Mouse (Mus musculus) G1E (cell line): ENCODE results near the gene Flt1. TPM values are rescaled to one million over a fixed set of nuclear protein-coding genes. Genes with fewer than 3 reads are reported as not detected.

ENCODE experiments used
- ATAC-seq: 2 replicates; pipeline ENCODE4 v1.8.0; 2016; ENCODE audit warnings: mild to moderate bottlenecking; ENCODE audit not compliant: insufficient number of reproducible peaks, poor library complexity, low FRiP score, severe bottlenecking; ENCODE audit errors: extremely low read depth
- DNase-seq: peaks from one replicate; pipeline ENCODE4 v3.0.0; 2012; ENCODE audit warnings: low spot score
- H3K27me3 ChIP-seq: 2 replicates; pipeline ENCODE4 v1.6.1; 2012; ENCODE audit warnings: mild to moderate bottlenecking, low read length, inconsistent platforms; ENCODE audit not compliant: insufficient read depth
- H3K36me3 ChIP-seq: replicated peaks from 2 replicates; pipeline ENCODE3; 2012; ENCODE audit warnings: mild to moderate bottlenecking, inconsistent platforms
- H3K4me1 ChIP-seq: 2 replicates; pipeline ENCODE4 v1.6.1; 2012; ENCODE audit warnings: low read depth, low read length, inconsistent platforms, mixed read lengths; ENCODE audit not compliant: insufficient read depth
- H3K4me3 ChIP-seq: 2 replicates; pipeline ENCODE4 v1.5.1; 2012; ENCODE audit warnings: low read depth, mild to moderate bottlenecking, inconsistent platforms, low read length, moderate library complexity, mixed read lengths
- H3K9me3 ChIP-seq: replicated peaks from 2 replicates; pipeline ENCODE4 v1.6.1; 2012; ENCODE audit warnings: inconsistent platforms
- CTCF ChIP-seq: IDR thresholded peaks from 2 replicates; pipeline ENCODE4 v1.5.1; 2012; ENCODE audit warnings: low read depth, low read length, inconsistent platforms, mixed read lengths
- GATA1 ChIP-seq: IDR thresholded peaks from 2 replicates; pipeline ENCODE4 v1.6.1; 2012; ENCODE audit warnings: borderline replicate concordance, low read length, inconsistent platforms, mixed read lengths
- GATA2 ChIP-seq: IDR thresholded peaks from 2 replicates; pipeline ENCODE4 v1.6.1; 2012; ENCODE audit warnings: low read depth, low read length, inconsistent platforms, borderline replicate concordance
- POLR2AphosphoS5 ChIP-seq: IDR thresholded peaks from 2 replicates; pipeline ENCODE4 v1.6.1; 2012; ENCODE audit warnings: low read depth, low read length, inconsistent platforms; ENCODE audit not compliant: insufficient replicate concordance
- TAL1 ChIP-seq: conservative IDR thresholded peaks from 2 replicates; pipeline ENCODE4 v1.6.1; 2012; ENCODE audit warnings: low read depth, low read length, inconsistent platforms, mixed read lengths
- polyA plus RNA-seq: library from polyadenylated mRNA; stranded (reverse); fragments of >175 nt; gene quantifications from 2 replicates; pipeline ENCODE4 v1.2.3, GENCODE M21; 2012
- total RNA-seq, 2 experiments: library from RNA; stranded (forward) in 1 of 2; stranded (reverse) in 1 of 2; fragments of 200-1000 nt in 1 of 2; fragments of >200 nt in 1 of 2; fragmentation: Nextera tagmentation in 1 of 2; gene quantifications; 2 replicates each; pipeline ENCODE4 v1.2.3; 2014 to 2017

The Flt1 gene
- total and polyA plus RNA-seq, 3 experiments: 0.04 to 0.33 (median 0.15) TPM

DNA sequence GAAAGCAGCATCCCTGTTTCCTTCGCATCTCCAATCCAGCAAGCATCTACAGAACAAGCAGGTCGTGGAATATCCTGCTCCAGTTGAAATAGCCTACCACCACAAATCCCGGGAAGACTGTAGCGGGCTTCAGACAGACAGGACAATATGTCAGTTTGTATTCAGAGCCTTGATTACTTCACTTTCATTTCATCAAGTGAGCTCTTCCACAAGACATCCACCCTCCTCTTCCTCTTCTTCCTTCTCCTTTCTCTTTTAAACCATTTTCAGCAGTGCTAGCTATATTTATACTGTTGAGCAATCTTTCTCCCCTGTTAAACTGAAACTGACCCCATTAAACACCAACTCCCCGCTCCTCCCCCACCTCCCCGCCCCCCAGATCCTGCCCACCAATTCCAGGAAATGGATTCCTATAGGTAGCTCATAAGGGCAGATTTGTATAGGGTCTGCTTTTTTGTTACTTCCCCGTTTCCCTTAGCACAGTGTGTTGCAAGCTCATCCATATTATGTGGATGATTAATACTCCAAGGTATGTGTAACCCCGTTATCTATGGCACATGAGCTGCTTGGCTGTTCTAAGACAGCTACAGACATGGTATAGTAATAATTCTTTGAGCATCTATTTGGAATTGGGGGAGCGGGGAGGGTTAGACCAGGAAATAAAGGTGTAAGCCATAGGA lies 33.0 kb upstream of the Flt1 start:
- no peak for ATAC-seq
- no peaks in the 10 kb centered on the region for H3K27me3 ChIP-seq
- H3K36me3 ChIP-seq: no peaks in the 10 kb centered on the region
- TF ChIP-seq GATA2 (no peak), TAL1 (no peak), POLR2AphosphoS5 (no peak), CTCF (no peak), GATA1 (no peak)
- 0 out of 2 replicates have a peak, but pooled peaks cover 4% of the 10 kb centered on the region for H3K9me3 ChIP-seq
- H3K4me1 ChIP-seq: peaks cover 8% of the 10 kb centered on the region
- no peak for DNase-seq
- no peak overlapping the region for H3K4me3 ChIP-seq

DNA sequence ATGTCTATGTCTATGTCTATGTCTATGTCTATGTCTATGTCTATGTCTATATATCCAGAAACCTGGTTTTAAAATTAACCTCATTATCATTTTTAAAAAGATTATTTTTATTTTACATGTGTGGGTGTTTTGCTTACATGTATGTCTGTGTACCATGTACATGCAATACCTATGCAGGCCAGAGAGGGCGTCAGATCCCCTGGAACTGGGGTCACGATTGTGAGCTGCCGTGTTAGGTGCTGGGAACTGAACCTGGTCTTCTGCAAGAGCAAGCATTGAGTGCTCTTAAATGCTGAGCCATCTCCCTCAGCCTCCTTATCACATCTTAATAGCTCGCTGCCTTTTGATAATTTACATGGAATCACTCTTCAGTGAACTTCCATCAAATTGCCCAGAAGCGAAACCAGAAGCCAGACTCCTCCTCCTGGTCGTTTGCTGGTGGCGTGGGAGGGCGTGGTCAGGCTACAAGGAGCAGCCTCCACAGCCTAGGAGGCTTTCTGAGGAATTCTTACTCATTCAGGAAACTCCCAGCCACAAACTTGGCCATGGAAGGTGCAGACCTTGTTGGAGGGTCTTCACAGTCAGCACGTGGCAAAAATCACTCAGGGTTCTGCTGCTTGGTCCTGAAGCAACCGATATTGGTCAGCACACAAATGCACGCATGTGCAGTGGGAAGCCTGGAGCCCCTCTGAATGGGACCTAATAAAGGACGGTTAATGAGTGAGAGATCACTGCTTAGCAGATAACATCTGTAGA lies 32.2 kb upstream of the Flt1 start:
- Histone ChIP-seq H3K4me3 (no peak overlapping the region), H3K4me1 (peaks cover 8% of the 10 kb centered on the region), H3K9me3 (0 out of 2 replicates have a peak, but pooled peaks cover 4% of the 10 kb centered on the region), H3K36me3 (no peaks in the 10 kb centered on the region), H3K27me3 (no peaks in the 10 kb centered on the region)
- TF ChIP-seq GATA2 (no peak), TAL1 (no peak), CTCF (no peak), GATA1 (no peak), POLR2AphosphoS5 (no peak)
- ATAC-seq (no peak), DNase-seq (no peak)

DNA sequence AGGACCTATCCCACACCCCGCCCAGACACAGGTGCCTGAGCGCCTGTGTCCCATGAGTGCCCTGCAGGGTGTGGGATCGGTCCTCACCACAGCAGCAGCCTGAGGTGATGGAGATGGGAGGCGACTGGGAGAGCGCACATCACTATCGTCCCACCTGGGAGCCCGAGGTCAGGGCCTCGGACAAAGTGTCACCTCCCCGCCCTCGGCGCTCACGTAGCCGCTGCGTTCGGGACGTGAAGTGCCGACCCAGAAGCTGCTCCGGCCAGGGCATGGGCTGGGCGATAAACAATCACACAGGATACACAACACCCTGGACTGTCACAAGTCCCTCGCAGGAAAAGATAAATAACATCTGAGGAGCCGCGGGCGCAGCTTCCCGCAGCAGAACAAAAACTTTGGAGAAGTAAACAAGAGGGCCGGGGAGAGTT lies 27.1 kb upstream of the Flt1 start:
- peaks cover 10% of the 10 kb centered on the region; the same call in 1 of the 2 replicates for H3K27me3 ChIP-seq
- no peak overlapping the region for H3K4me3 ChIP-seq
- ATAC-seq: no peak
- 0 out of 2 replicates have a peak, but pooled peaks cover 7% of the 10 kb centered on the region for H3K9me3 ChIP-seq
- no peak for TF ChIP-seq POLR2AphosphoS5
- no peak for TF ChIP-seq GATA1
- TF ChIP-seq GATA2: no peak
- TF ChIP-seq CTCF: no peak
- TF ChIP-seq TAL1: no peak
- DNase-seq: no peak
- H3K36me3 ChIP-seq: no peaks in the 10 kb centered on the region
- H3K4me1 ChIP-seq: peaks cover under 1% of the 10 kb centered on the region; the same call in 1 of the 2 replicates

DNA sequence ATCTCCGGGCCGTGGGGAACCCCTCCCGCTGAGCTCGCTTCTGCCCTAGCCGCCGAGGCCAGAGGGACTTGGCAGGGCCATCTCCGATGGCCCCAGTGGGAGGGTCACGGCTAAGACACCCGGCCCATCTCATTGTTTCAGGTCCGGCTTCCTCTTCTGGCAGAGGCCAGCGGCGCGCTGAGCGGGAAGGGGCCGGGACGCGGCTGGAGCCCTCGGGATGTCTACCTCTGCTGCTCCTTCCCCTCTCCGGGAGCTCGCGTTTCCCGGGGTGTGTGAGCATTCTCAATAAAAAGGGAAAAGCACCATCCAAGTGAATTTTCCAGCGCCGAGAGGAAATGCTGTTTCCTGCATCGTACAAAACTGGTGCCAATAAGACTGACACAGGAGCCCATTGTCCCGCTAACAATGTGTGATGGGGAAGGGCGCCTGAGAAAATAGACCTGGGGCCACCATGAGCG lies 25.9 kb upstream of the Flt1 start:
- Histone ChIP-seq H3K9me3 (0 out of 2 replicates have a peak, but pooled peaks cover 7% of the 10 kb centered on the region), H3K27me3 (peaks cover 11% of the 10 kb centered on the region; the same call in 1 of the 2 replicates), H3K36me3 (no peaks in the 10 kb centered on the region), H3K4me1 (no peaks in the 10 kb centered on the region), H3K4me3 (no peak overlapping the region)
- DNase-seq (no peak), ATAC-seq (no peak)
- TF ChIP-seq POLR2AphosphoS5 (no peak), TAL1 (no peak), CTCF (no peak), GATA1 (no peak), GATA2 (no peak)

DNA sequence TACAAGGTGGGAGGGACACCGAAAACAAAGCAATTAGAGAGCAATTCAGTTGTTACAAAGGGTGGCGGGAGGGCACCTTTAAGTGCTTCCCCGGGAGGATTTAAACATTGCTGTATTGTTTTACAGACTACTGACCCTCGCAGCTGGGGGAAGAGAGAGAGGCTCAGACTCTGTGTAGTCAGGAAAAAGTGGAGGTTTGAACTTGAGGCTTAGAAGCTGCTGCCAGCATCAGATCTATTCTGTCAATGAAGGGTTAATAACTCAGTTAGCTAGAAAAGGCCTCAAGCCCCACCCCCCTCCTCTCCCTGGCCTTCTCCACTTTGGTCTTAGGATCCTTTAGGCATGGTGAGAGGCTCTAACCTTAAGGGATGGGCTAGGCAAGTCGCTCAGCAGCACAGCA lies 24.2 kb upstream of the Flt1 start:
- no peak for ATAC-seq

DNA sequence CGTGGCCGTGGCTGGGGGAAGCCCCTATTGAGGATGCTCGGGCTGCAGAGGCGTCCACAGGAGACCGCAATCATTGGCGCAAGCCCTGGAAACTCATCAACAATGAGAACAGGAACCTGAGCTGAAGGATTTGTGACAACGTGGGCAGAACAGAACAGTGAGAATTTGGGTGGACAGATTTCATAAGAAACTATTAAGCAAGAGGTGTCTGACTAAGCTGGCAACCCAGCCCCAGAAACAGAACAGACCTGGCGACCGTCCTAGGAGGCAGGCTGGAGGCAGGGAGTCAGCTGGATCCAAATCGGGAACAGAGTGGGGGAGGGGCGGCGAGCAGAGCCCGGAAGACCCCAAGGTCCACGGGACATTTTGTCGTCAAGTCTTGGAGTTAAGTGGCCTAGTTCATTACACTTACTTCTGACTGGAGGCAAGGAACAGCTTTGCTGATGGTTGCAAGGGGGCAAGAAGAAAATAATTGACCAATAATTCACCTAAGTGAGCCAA lies 22.3 kb upstream of the Flt1 start:
- Histone ChIP-seq H3K9me3 (0 out of 2 replicates have a peak, but pooled peaks cover 2% of the 10 kb centered on the region), H3K4me1 (no peaks in the 10 kb centered on the region), H3K27me3 (peaks cover 11% of the 10 kb centered on the region; the same call in 1 of the 2 replicates), H3K36me3 (no peaks in the 10 kb centered on the region), H3K4me3 (no peak overlapping the region)
- DNase-seq (no peak), ATAC-seq (no peak)
- TF ChIP-seq GATA2 (no peak), TAL1 (no peak), GATA1 (no peak), POLR2AphosphoS5 (no peak), CTCF (no peak)

More for the DNA sequence above, 24.2 kb upstream of the Flt1 start:
- no peak overlapping the region for H3K4me3 ChIP-seq
- H3K9me3 ChIP-seq: 0 out of 2 replicates have a peak, but pooled peaks cover 7% of the 10 kb centered on the region
- no peaks in the 10 kb centered on the region for H3K36me3 ChIP-seq
- H3K27me3 ChIP-seq: peaks cover 11% of the 10 kb centered on the region; the same call in 1 of the 2 replicates
- H3K4me1 ChIP-seq: no peaks in the 10 kb centered on the region
- DNase-seq: no peak
- TF ChIP-seq TAL1 (no peak), CTCF (no peak), POLR2AphosphoS5 (no peak), GATA2 (no peak), GATA1 (no peak)
